Mouse (Mus musculus): ENCODE data around the gene Atp1b2. TPM values are rescaled to one million over a fixed set of nuclear protein-coding genes. Genes with fewer than 3 reads are reported as not detected.
A peak's percentile ranks its signal among the peaks of the same experiment; 100 is the strongest.

Atp1b2 gene
- polyA plus RNA-seq, 1 experiment from 2014 or later, result 9.3 TPM

- no peaks in the 10 kb centered on the region for H3K9me3 ChIP-seq (ENCODE audit: control insufficient read depth, low read length)
- H3K9ac ChIP-seq (ENCODE audit: low read length), result peak overlapping the region; percentile 54
- DNase-seq (ENCODE audit: low spot score), result no peak
- peak overlapping the region; percentile 46 for H3K4me2 ChIP-seq (ENCODE audit: low read depth, low read length, severe bottlenecking)
- H3K4me1 ChIP-seq (replicated peaks; ENCODE audit: control insufficient read depth, insufficient read depth, low read length), result peaks cover 37% of the 10 kb centered on the region
- no peaks in the 10 kb centered on the region for H3K36me3 ChIP-seq (ENCODE audit: control insufficient read depth, insufficient read depth, low read length)
- peak overlapping the region; percentile 9; the same call in 1 of the 2 replicates for H3K4me3 ChIP-seq (ENCODE audit: low read depth, low read length)
- no peaks in the 10 kb centered on the region for H3K27me3 ChIP-seq (ENCODE audit: control insufficient read depth, insufficient read depth, low read length)
- 8% methylated on average over 2 of the region's 2 CpGs for WGBS
- peak overlapping the region; percentile 85 for H3K27ac ChIP-seq (ENCODE audit: low read depth, low read length)
- ATAC-seq (replicated peaks; ENCODE audit: low FRiP score), result peak; percentile 2; the same call in 1 of the 2 replicates
These were observed 52.4 kb downstream of the Atp1b2 start for GRCm38 (mm10) chr11:69553341-69553721.

DNA sequence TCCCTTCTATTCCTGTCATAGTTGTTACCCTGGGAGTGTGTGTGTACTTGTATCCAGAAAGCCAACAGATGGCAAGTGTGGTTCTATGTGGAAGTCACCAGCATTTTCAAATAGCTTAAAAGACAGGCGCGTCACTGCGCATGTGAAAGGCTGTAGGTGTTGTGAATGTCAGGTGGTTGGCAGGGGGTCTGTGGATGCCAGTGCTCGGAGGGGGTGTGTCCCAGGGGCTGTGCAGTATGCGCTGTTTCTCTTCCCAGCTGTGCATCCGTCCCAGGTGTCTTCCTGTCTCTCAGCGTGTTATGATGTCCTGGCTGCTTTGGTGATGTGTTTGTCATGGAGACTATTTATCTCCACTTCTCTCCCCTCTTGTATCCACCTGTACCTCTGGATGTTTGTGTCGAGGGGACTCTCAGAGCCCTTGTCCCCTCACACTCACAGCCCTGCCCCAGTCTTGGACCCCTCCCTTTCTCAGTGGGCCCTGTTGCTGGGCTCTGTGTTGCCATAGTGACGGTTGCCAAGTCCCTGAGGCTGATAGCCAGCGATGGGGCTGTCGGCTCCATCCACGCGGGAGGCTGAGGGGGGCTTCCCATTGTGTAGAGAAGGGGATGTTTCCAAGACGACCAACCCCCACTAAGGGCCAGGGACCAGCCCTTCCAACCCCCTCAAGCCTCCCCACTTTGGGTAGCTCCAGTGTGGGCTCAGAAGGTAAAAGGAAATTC, 53.0 kb downstream of the Atp1b2 start:
- H3K27ac ChIP-seq (ENCODE audit: low read depth, low read length), result peak overlapping the region; percentile 85
- 18% methylated on average over 14 of the region's 14 CpGs for WGBS
- DNase-seq (ENCODE audit: low spot score) (peak; percentile 89), ATAC-seq (replicated peaks; ENCODE audit: low FRiP score) (peak; percentile 88)
- no peaks in the 10 kb centered on the region for H3K27me3 ChIP-seq (ENCODE audit: control insufficient read depth, insufficient read depth, low read length)
- H3K4me3 ChIP-seq (ENCODE audit: low read depth, low read length), result peak overlapping the region; percentile 9; the same call in 1 of the 2 replicates
- H3K36me3 ChIP-seq (ENCODE audit: control insufficient read depth, insufficient read depth, low read length), result no peaks in the 10 kb centered on the region
- peaks cover 37% of the 10 kb centered on the region for H3K4me1 ChIP-seq (replicated peaks; ENCODE audit: control insufficient read depth, insufficient read depth, low read length)
- H3K9ac ChIP-seq (ENCODE audit: low read length), result peak overlapping the region; percentile 54
- no peaks in the 10 kb centered on the region for H3K9me3 ChIP-seq (ENCODE audit: control insufficient read depth, low read length)
- peak overlapping the region; percentile 46 for H3K4me2 ChIP-seq (ENCODE audit: low read depth, low read length, severe bottlenecking)

DNA sequence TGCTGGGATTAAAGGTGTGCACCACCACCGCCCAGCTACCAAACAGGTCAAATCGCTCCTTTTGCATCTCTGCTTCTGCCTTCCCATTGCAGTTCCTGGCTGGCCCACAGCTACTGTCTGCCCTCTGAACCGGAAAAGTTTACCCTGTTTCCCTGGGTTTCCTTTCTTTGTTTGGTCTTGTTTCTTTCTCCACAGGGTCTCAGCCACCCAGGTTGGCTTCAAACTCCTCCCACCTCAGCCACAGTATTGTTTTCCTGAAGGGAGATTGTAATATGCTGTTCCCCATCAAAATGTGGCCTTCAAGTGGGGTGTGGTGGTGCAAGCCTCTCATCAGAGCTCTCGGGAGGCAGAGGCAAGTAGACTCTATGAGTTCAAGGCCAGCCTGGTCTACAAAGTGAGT, 54.4 kb downstream of the Atp1b2 start:
- Histone ChIP-seq H3K36me3 (ENCODE audit: control insufficient read depth, insufficient read depth, low read length) (no peaks in the 10 kb centered on the region), H3K4me2 (ENCODE audit: low read depth, low read length, severe bottlenecking) (no peak overlapping the region), H3K9ac (ENCODE audit: low read length) (no peak overlapping the region), H3K27me3 (ENCODE audit: control insufficient read depth, insufficient read depth, low read length) (no peaks in the 10 kb centered on the region), H3K9me3 (ENCODE audit: control insufficient read depth, low read length) (no peaks in the 10 kb centered on the region), H3K4me1 (replicated peaks; ENCODE audit: control insufficient read depth, insufficient read depth, low read length) (peaks cover 32% of the 10 kb centered on the region), H3K4me3 (ENCODE audit: low read depth, low read length) (no peak overlapping the region), H3K27ac (ENCODE audit: low read depth, low read length) (no peak overlapping the region)
- 64% methylated on average over 4 of the region's 4 CpGs for WGBS
- no peak for ATAC-seq (replicated peaks; ENCODE audit: low FRiP score)
- DNase-seq (ENCODE audit: low spot score), result no peak

MicroRNA genes within 50 kb of the gene (microRNA counts, 519-probe panel; counts per million panel counts)
- microRNA mmu-miR-467f, result 551 counts per million, percentile 0 among the panel's probes with 10 or more counts

Small RNA genes within 50 kb of the gene (microRNA-seq; reads per million reads assigned to microRNA genes)
- not detected for gene Mir467f (ENCODE audit: insufficient number of aligned reads)

Other genes with a start within 250 kb of the Atp1b2 start
- 53.0 and 61.4 TPM in 2 replicates for gene Chd3, start 236.5 kb downstream of the Atp1b2 start, polyA plus RNA-seq (2014; fragmentation: Nextera tagmentation; extraction: Ambion mirVana)
- 105 and 109 TPM in 2 replicates for gene Naa38, start 210.5 kb downstream of the Atp1b2 start, polyA plus RNA-seq (2014; fragmentation: Nextera tagmentation; extraction: Ambion mirVana)
- gene Cyb5d1, start 210.3 kb downstream of the Atp1b2 start, polyA plus RNA-seq (2014; fragmentation: Nextera tagmentation; extraction: Ambion mirVana), result 43.7 and 44.4 TPM in 2 replicates
- gene Tmem88, start 207.7 kb downstream of the Atp1b2 start, polyA plus RNA-seq (2014; fragmentation: Nextera tagmentation; extraction: Ambion mirVana), result 15.6 and 18.5 TPM in 2 replicates
- 40.9 and 41.0 TPM in 2 replicates for gene Kdm6b, start 192.3 kb downstream of the Atp1b2 start, polyA plus RNA-seq (2014; fragmentation: Nextera tagmentation; extraction: Ambion mirVana)
- gene Dnah2, start 56.8 kb downstream of the Atp1b2 start, polyA plus RNA-seq (2014; fragmentation: Nextera tagmentation; extraction: Ambion mirVana), result 2.1 and 2.6 TPM in 2 replicates
- gene Efnb3, start 45.7 kb downstream of the Atp1b2 start, polyA plus RNA-seq (2014; fragmentation: Nextera tagmentation; extraction: Ambion mirVana), result 13.1 and 14.9 TPM in 2 replicates
- 39.3 and 44.1 TPM in 2 replicates for gene Wrap53, start 25.7 kb downstream of the Atp1b2 start, polyA plus RNA-seq (2014; fragmentation: Nextera tagmentation; extraction: Ambion mirVana)
- gene Trp53, start 25.6 kb downstream of the Atp1b2 start, polyA plus RNA-seq (2014; fragmentation: Nextera tagmentation; extraction: Ambion mirVana), result 168 and 175 TPM in 2 replicates
- not detected in 2 replicates for gene Shbg, start 12.0 kb upstream of the Atp1b2 start, polyA plus RNA-seq (2014; fragmentation: Nextera tagmentation; extraction: Ambion mirVana)
- gene Sat2, start 16.1 kb upstream of the Atp1b2 start, polyA plus RNA-seq (2014; fragmentation: Nextera tagmentation; extraction: Ambion mirVana), result 13.9 and 17.7 TPM in 2 replicates
- gene Fxr2, start 27.0 kb upstream of the Atp1b2 start, polyA plus RNA-seq (2014; fragmentation: Nextera tagmentation; extraction: Ambion mirVana), result 33.6 and 44.1 TPM in 2 replicates
- gene Sox15, start 49.4 kb upstream of the Atp1b2 start, polyA plus RNA-seq (2014; fragmentation: Nextera tagmentation; extraction: Ambion mirVana), result not detected in 2 replicates
- gene Mpdu1, start 56.7 kb upstream of the Atp1b2 start, polyA plus RNA-seq (2014; fragmentation: Nextera tagmentation; extraction: Ambion mirVana), result 39.0 TPM in 2 replicates
- 6.3 and 6.4 TPM in 2 replicates for gene Cd68, start 60.2 kb upstream of the Atp1b2 start, polyA plus RNA-seq (2014; fragmentation: Nextera tagmentation; extraction: Ambion mirVana)
- gene Eif4a1, start 66.5 kb upstream of the Atp1b2 start, polyA plus RNA-seq (2014; fragmentation: Nextera tagmentation; extraction: Ambion mirVana), result 827 and 855 TPM in 2 replicates
- 110 and 117 TPM in 2 replicates for gene Senp3, start 76.1 kb upstream of the Atp1b2 start, polyA plus RNA-seq (2014; fragmentation: Nextera tagmentation; extraction: Ambion mirVana)
- gene Tnfsf13, start 79.8 kb upstream of the Atp1b2 start, polyA plus RNA-seq (2014; fragmentation: Nextera tagmentation; extraction: Ambion mirVana), result not detected in 2 replicates
- gene Tnfsf12, start 89.9 kb upstream of the Atp1b2 start, polyA plus RNA-seq (2014; fragmentation: Nextera tagmentation; extraction: Ambion mirVana), result 2.4 TPM in 2 replicates
- 0.60 and 1.2 TPM in 2 replicates for gene Tnfsfm13, start 90.2 kb upstream of the Atp1b2 start, polyA plus RNA-seq (2014; fragmentation: Nextera tagmentation; extraction: Ambion mirVana)
- gene Polr2a, start 152.7 kb upstream of the Atp1b2 start, polyA plus RNA-seq (2014; fragmentation: Nextera tagmentation; extraction: Ambion mirVana), result 61.2 and 65.7 TPM in 2 replicates
- gene Slc35g3, start 156.0 kb upstream of the Atp1b2 start, polyA plus RNA-seq (2014; fragmentation: Nextera tagmentation; extraction: Ambion mirVana), result not detected in 2 replicates
- 1.1 and 1.4 TPM in 2 replicates for gene Zbtb4, start 160.0 kb upstream of the Atp1b2 start, polyA plus RNA-seq (2014; fragmentation: Nextera tagmentation; extraction: Ambion mirVana)
- gene Chrnb1, start 190.0 kb upstream of the Atp1b2 start, polyA plus RNA-seq (2014; fragmentation: Nextera tagmentation; extraction: Ambion mirVana), result 0.73 and 1.1 TPM in 2 replicates
- 1.3 and 1.7 TPM in 2 replicates for gene Fgf11, start 195.9 kb upstream of the Atp1b2 start, polyA plus RNA-seq (2014; fragmentation: Nextera tagmentation; extraction: Ambion mirVana)
- 0.32 and 0.65 TPM in 2 replicates for gene Tmem102, start 199.7 kb upstream of the Atp1b2 start, polyA plus RNA-seq (2014; fragmentation: Nextera tagmentation; extraction: Ambion mirVana)
- gene Gm39566, start 209.4 kb upstream of the Atp1b2 start, polyA plus RNA-seq (2014; fragmentation: Nextera tagmentation; extraction: Ambion mirVana), result not detected in 2 replicates
- not detected in 2 replicates for gene Spem2, start 212.5 kb upstream of the Atp1b2 start, polyA plus RNA-seq (2014; fragmentation: Nextera tagmentation; extraction: Ambion mirVana)
- 0.53 TPM in 1 of 2 replicates, not detected in the other for gene Spem1, start 216.2 kb upstream of the Atp1b2 start, polyA plus RNA-seq (2014; fragmentation: Nextera tagmentation; extraction: Ambion mirVana)
- gene Nlgn2, start 231.8 kb upstream of the Atp1b2 start, polyA plus RNA-seq (2014; fragmentation: Nextera tagmentation; extraction: Ambion mirVana), result 11.0 and 11.1 TPM in 2 replicates
- gene Tmem256, start 232.6 kb upstream of the Atp1b2 start, polyA plus RNA-seq (2014; fragmentation: Nextera tagmentation; extraction: Ambion mirVana), result 250 and 283 TPM in 2 replicates
- 64.6 and 71.9 TPM in 2 replicates for gene Plscr3, start 240.4 kb upstream of the Atp1b2 start, polyA plus RNA-seq (2014; fragmentation: Nextera tagmentation; extraction: Ambion mirVana)